Mouse (Mus musculus) thymus, adult 2 months (tissue): ENCODE measurements at regions not wholly inside any gene's neighbourhood (a gene's known extent, or its start where the extent isn't known, plus 50 kb on each side); places are given as distances from the start of the nearest gene placed in this dataset.

Source experiments
- CTCF ChIP-seq: fragments of 200-500 bp; IDR thresholded peaks from 2 replicates; pipeline ENCODE4 v1.5.1; 2012; ENCODE audit warnings: mild to moderate bottlenecking, control low read depth, low read length, moderate library complexity, borderline replicate concordance; ENCODE audit not compliant: control insufficient read depth, poor library complexity, insufficient read depth; ENCODE audit errors: extremely low read depth
- POLR2A ChIP-seq: fragments of 200-500 bp; IDR thresholded peaks from 2 replicates; pipeline ENCODE4 v1.6.1; 2012; ENCODE audit warnings: mild to moderate bottlenecking, low read length, control low read depth, moderate library complexity; ENCODE audit not compliant: control insufficient read depth, poor library complexity, insufficient read depth; ENCODE audit errors: extremely low read depth

GRCm38 (mm10) chr4:56638704-56639478, 101.0 kb upstream of the Gm26657 start:
- no peak for TF ChIP-seq CTCF
- TF ChIP-seq POLR2A, result no peak
